Mouse (Mus musculus) adrenal gland, postnatal 14 days (tissue): ENCODE data around the gene Pheta1. TPM values are rescaled to one million over a fixed set of nuclear protein-coding genes. Genes with fewer than 3 reads are reported as not detected.

Experiments
- DNase-seq: peaks from one replicate; pipeline ENCODE4 v3.0.0; 2021; ENCODE audit warnings: mixed read lengths
- total RNA-seq: library from RNA; stranded (reverse); gene quantifications from 2 replicates; pipeline ENCODE4 v1.2.3, GENCODE M21; 2021

Gene Pheta1
- total RNA-seq, 1 experiment from 2014 or later, result 7.1 TPM

GRCm38 (mm10) chr5:121825606-121826005 lies 23.2 kb upstream of the Pheta1 start:
- DNase-seq, result no peak

DNA sequence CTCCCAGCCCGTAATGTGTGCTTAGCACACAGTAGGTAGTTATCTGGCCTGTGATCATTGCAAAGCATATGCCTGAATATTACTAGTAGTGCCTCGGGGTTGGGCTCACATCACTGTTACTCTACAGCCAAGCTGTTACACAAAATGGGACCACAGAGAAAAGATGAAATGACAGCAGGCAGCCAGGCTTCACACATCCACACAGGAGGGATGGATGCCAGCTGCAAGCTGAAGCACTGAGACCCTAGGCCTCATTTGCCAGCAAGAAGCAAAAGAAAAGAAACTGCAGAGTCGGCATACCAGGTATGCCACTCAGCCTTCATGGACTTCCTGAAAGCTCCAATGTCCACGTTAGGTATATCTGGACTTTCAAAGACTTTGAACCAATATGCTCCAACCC lies 20.9 kb upstream of the Pheta1 start:
- DNase-seq, result no peak

DNA sequence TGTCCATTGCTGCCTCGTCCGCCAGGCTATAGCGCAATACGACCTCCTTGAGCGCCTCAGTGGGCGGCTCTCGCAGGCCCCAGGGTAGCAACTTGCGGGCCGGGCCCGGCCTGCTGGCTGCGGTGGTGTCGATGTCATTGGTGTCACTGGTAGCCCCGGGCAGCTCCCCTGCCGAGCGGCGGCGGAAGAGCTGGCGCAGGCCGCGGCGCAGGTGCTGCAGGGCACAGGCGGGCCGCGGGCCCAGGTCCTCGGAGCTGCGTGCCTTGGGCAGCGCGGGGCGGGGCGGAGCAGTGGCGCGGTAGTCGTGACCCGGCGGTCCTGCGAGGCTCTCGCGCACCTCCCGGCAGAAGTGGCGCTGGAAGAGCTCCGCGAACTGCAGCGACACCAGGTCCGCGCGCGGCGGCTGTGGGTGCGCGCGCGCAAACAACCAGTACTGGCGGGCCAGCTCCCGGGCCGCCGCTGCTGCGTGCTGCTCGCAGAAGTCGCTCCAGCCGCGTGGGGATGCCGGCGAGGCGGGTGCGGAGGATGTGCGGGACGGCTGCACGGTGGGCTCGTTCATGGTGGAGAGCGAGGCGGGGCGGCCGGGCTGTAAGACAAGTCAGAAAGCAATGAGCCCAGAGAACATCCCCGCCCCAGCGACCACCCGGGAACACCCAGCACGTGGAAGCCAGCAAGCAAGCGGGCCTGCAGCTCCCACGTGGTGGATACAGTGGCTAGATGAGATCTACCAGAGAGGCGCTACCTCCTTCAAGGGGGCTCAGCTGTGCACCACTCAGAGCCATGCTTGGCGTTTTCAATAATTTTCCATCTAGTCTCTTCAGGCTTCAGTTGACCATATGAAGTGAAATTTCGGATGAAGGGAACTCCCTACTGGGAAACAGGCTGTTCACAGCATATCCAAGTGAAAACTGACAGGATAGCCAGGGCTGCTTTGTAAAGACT lies 20.0 kb upstream of the Pheta1 start:
- DNase-seq, result no peak

- no peak for DNase-seq
Observed at GRCm38 (mm10) chr5:121831002-121831601, 17.7 kb upstream of the Pheta1 start.

- no peak for DNase-seq
Observed at GRCm38 (mm10) chr5:121832376-121833155, 16.2 kb upstream of the Pheta1 start.

DNA sequence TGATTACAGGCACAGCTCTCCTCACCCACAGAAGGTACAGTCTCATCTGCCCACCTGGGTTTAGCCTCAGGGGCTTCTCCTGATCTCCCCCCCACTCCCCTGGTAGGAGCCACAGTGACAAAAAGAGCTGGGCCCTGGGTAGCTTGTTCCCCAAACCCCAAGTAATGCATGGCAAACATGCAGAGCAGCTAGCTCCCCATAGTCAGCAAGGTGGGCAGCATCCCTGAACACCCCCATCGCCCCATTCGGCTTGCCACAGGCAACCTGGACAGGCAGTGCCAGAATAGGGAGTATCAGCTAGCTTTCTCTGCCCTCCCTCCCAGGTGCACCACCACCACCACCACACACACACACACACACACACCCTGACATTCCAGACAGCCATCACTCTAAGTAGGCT lies 15.6 kb upstream of the Pheta1 start:
- DNase-seq, result no peak

- peak; percentile 86 for DNase-seq
Observed at GRCm38 (mm10) chr5:121833572-121834240, 15.1 kb upstream of the Pheta1 start.

GRCm38 (mm10) chr5:121834241-121834606 lies 14.6 kb upstream of the Pheta1 start:
- no peak for DNase-seq

GRCm38 (mm10) chr5:121834991-121835747 lies 13.6 kb upstream of the Pheta1 start:
- DNase-seq, result peak; percentile 77

- no peak for DNase-seq
Observed at GRCm38 (mm10) chr5:121835949-121836691, 12.7 kb upstream of the Pheta1 start.

DNA sequence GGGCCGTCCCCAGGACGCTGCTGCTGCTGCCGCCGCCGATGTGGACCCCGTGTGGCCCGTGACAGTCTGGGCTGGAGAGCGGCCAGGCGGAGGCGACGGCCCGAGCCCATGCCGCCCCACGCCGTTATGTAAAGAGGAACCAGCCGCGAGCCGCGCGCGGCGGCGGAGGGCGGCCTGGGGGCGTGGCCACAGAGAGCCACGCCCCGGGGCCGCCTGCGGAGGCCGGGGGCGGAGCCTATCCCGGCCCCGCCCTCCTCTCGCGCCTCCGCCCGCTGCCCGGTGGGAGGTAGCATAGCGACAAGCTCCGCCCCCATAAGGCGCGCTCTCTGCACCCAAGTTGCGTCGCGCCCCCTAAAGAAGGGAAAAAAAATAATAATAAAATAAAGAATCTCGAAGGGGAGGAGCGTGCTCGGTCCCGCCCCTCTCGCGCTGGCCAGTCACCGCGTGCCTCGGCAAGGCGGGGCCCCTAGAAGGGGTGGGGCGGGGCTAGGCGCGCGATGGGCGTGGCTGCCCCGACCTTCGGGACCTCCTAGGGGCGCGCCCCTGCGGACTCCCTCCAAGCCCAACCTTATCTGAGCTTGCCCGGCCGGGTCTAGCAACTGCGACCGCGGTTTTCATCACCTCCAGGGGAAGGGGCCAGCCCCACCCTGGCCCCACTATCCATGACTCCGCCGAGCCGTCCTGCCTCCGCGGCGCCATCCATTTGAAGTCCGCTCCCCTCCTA lies 11.9 kb upstream of the Pheta1 start:
- DNase-seq, result peak; percentile 94

DNA sequence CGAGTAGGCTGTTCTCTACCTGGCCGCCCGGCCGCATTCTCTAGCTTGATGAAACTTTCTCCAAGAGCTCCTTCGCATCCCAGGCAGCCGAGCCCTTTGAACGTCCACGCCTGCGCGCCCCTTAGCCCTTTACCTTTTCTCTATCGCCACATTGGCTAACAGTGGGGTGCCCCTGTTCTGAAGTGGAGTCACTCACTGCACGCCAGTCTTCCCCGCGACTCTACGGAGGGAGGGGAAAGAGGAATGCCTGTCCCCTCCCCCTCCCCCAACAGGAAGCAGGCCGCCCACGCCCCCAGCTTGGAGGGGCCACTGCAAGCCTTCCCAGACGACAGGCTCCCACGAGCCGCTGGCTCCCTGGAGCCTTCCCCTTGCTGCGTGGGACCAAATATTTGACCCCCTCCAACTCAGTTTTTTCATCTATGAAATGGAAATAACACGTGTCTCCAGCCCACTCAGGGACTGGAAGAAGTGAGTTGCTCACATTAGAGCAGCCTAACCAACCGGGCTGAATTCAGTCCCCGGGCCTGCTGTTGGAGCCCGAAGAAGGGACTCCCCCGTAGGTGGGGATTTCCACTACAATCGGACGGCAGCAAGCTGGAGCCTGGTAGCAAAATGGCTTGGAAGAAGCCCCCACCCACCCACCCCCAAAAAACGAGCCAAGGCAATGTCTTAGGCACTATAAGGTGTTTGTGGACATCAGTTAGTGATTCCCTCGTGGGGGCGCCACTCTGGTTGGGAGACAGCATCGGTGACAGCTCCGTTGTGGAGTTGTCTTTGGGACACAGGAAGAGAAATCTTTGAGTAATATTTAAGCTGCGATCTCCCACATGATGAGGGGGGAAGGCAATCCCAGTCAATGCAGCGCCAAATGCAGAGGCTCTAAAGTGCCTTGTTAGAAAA lies 11.1 kb upstream of the Pheta1 start, which contains the start of gene Sh2b3:
Sh2b3 (minus strand) TSS at position 206 of the 900 bp plus-strand sequence.
- peak; percentile 62 for DNase-seq

GRCm38 (mm10) chr5:121838341-121839127 lies 10.2 kb upstream of the Pheta1 start:
- DNase-seq, result peak; percentile 70

- no peak for DNase-seq
Observed at GRCm38 (mm10) chr5:121839128-121839473, 9.7 kb upstream of the Pheta1 start.

DNA sequence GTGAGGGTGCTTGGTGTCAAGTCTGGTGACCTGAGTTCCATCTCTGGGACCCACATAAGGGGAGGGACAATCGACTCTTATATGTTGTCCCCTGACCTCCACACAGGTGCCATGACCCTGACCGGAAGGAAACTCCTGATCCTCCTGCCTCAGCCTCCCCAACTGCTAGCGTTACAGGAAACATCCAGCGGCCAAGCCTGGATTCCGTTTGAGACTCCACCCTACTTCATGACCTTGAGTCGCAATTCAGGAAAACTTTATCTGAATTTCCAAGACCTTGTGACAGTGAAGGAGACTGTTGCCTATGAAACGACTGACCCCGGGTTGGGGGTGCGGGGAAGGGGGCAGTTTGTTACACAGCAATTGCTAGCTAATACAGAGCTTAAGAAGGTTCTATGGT lies 7.3 kb upstream of the Pheta1 start:
- DNase-seq, result no peak

DNA sequence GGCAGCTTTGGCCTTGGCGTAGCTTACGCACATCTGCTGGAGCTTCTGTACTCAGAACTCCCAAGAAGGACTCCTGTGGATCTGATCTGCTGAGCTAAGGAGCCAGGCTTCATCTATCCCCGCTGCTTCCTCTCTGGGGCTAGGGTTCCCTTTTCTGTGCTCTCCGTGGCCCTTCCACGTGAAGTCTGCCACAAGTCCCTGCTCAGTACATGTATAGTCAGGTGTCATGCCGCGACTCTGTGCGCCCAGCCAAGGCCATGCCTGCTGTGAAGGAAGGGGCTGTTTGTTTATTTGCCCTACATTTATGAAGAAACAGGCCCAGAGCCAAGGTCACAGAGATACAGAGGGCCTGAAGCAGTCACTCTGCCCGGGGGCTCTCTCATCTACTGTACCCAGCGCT lies 6.8 kb upstream of the Pheta1 start:
- DNase-seq, result peak; percentile 65

DNA sequence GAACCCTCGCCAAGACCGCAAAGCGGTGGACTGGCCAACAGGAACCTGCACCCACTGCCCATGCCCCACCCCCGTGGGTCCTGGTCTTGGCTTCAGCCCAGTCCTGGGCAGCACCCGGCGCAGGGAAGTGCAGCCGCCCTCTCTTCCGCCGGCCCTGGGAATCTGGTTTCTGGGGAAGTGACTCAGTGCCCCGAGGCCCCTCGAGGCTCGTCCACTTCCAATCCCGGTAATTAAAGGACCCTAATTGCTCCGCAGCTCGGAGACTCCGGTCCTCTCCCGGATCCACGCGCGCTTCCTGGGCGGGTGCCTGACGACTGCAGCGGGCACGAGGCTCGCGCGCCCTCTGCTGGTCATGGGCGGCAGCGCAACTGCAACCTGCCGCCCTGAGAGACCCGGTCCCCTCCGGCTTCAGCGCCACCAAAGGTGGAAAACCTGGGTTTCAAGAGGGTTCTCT lies 6.1 kb upstream of the Pheta1 start:
- peak; percentile 92 for DNase-seq
